Mouse (Mus musculus) CH12.LX (cell line): ENCODE results near the gene Smox. TPM values are rescaled to one million over a fixed set of nuclear protein-coding genes. Genes with fewer than 3 reads are reported as not detected.

Experiments
- DNase-seq: peaks from one replicate; pipeline ENCODE4 v3.0.0-alpha.2; 2013; ENCODE audit errors: extremely low read depth
- H3K27ac ChIP-seq: 2 replicates; pipeline ENCODE4 v1.5.1; 2012; ENCODE audit warnings: low read depth, mild to moderate bottlenecking, control low read depth, moderate library complexity; ENCODE audit not compliant: insufficient read depth
- H3K27me3 ChIP-seq: replicated peaks from 2 replicates; pipeline ENCODE3; 2012; ENCODE audit warnings: inconsistent platforms
- H3K36me3 ChIP-seq, 2 experiments: replicated peaks in 1 of 2; 2 replicates each; pipeline versions ENCODE3 to v1.6.1; 2012; ENCODE audit warnings: inconsistent platforms in 1 of 2, low read length in 1 of 2, mild to moderate bottlenecking in 1 of 2, mixed read lengths in 1 of 2, moderate library complexity in 1 of 2; ENCODE audit not compliant: control insufficient read depth in 1 of 2, insufficient read depth in 1 of 2
- H3K4me1 ChIP-seq, 2 experiments: 2 replicates each; pipeline ENCODE4 v1.6.1; 2012; ENCODE audit warnings: inconsistent platforms in 1 of 2, moderate library complexity in 1 of 2; ENCODE audit not compliant: insufficient read depth in 2 of 2, control insufficient read depth in 1 of 2
- H3K4me2 ChIP-seq: 2 replicates; pipeline ENCODE4 v1.6.1; 2012; ENCODE audit warnings: low read depth, mild to moderate bottlenecking, control low read depth; ENCODE audit not compliant: poor library complexity, insufficient read depth, severe bottlenecking
- H3K4me3 ChIP-seq, 3 experiments: fragments of 150-350 bp in 1 of 3; sonication (generic) in 1 of 3; replicated peaks in 1 of 3; 2 replicates each; pipeline versions ENCODE3 to v1.5.1; 2011 to 2012; ENCODE audit warnings: low read depth in 2 of 3, low read length in 2 of 3, mild to moderate bottlenecking in 2 of 3, moderate library complexity in 2 of 3, control low read depth in 1 of 3, improper control_type of control experiment in 1 of 3, inconsistent platforms in 1 of 3, mixed read lengths in 1 of 3; ENCODE audit not compliant: poor library complexity in 1 of 3
- H3K79me2 ChIP-seq: replicated peaks from 2 replicates; pipeline ENCODE4 v1.6.1; 2012; ENCODE audit warnings: mild to moderate bottlenecking, moderate library complexity; ENCODE audit not compliant: control insufficient read depth, poor library complexity, insufficient read depth, severe bottlenecking; ENCODE audit errors: extremely low read depth
- H3K9ac ChIP-seq: 2 replicates; pipeline ENCODE4 v1.6.1; 2012; ENCODE audit warnings: low read depth, mild to moderate bottlenecking, control low read depth, moderate library complexity; ENCODE audit not compliant: insufficient read depth
- H3K9me3 ChIP-seq: replicated peaks from 2 replicates; pipeline ENCODE3; 2012; ENCODE audit warnings: low read length, inconsistent platforms, mixed read lengths
- CTCF ChIP-seq, 2 experiments: IDR thresholded peaks in 1 of 2; conservative IDR thresholded peaks in 1 of 2; 2 replicates each; pipeline ENCODE4 v1.5.1; 2011 to 2012; ENCODE audit warnings: low read depth in 2 of 2, low read length in 2 of 2, improper control_type of control experiment in 1 of 2, inconsistent platforms in 1 of 2, mild to moderate bottlenecking in 1 of 2, moderate library complexity in 1 of 2
- E2F4 ChIP-seq: IDR thresholded peaks from 2 replicates; pipeline ENCODE4 v1.6.1; 2011; ENCODE audit warnings: low read depth, low read length, improper control_type of control experiment; ENCODE audit not compliant: insufficient replicate concordance
- ELF1 ChIP-seq: IDR thresholded peaks from 2 replicates; pipeline ENCODE4 v1.6.1; 2014; ENCODE audit warnings: low read depth, mild to moderate bottlenecking, inconsistent platforms, low read length, improper control_type of control experiment
- EP300 ChIP-seq: IDR thresholded peaks from 2 replicates; pipeline ENCODE4 v1.6.1; 2011; ENCODE audit warnings: low read length, improper control_type of control experiment
- GABPA ChIP-seq: IDR thresholded peaks from 2 replicates; pipeline ENCODE4 v1.6.1; 2012; ENCODE audit warnings: low read depth, low read length, improper control_type of control experiment, inconsistent platforms; ENCODE audit not compliant: insufficient replicate concordance
- HCFC1 ChIP-seq: IDR thresholded peaks from 2 replicates; pipeline ENCODE4 v1.6.1; 2012; ENCODE audit warnings: low read depth, mild to moderate bottlenecking, inconsistent platforms, low read length, improper control_type of control experiment
- IRF4 ChIP-seq: IDR thresholded peaks from 2 replicates; pipeline ENCODE4 v1.6.1; 2014; ENCODE audit warnings: low read depth, mild to moderate bottlenecking, inconsistent platforms, low read length, improper control_type of control experiment
- JUND ChIP-seq: conservative IDR thresholded peaks from 2 replicates; pipeline ENCODE4 v1.6.1; 2011; ENCODE audit warnings: low read depth, low read length, improper control_type of control experiment
- MAZ ChIP-seq: IDR thresholded peaks from 2 replicates; pipeline ENCODE4 v1.6.1; 2012; ENCODE audit warnings: low read depth, mild to moderate bottlenecking, inconsistent platforms, low read length, improper control_type of control experiment, moderate library complexity
- MEF2A ChIP-seq: IDR thresholded peaks from 2 replicates; pipeline ENCODE4 v1.6.1; 2014; ENCODE audit warnings: low read depth, mild to moderate bottlenecking, inconsistent platforms, low read length, improper control_type of control experiment, borderline replicate concordance
- MXI1 ChIP-seq: IDR thresholded peaks from 2 replicates; pipeline ENCODE4 v1.6.1; 2011; ENCODE audit warnings: mild to moderate bottlenecking, low read depth, low read length, improper control_type of control experiment
- NELFE ChIP-seq: IDR thresholded peaks from 2 replicates; pipeline ENCODE4 v1.6.1; 2011; ENCODE audit warnings: low read depth, low read length, improper control_type of control experiment
- NRF1 ChIP-seq: IDR thresholded peaks from 2 replicates; pipeline ENCODE4 v1.6.1; 2014; ENCODE audit warnings: low read depth, mild to moderate bottlenecking, inconsistent platforms, low read length, improper control_type of control experiment, moderate library complexity
- RCOR1 ChIP-seq: conservative IDR thresholded peaks from 2 replicates; pipeline ENCODE4 v1.6.1; 2012; ENCODE audit warnings: low read depth, mild to moderate bottlenecking, inconsistent platforms, low read length, improper control_type of control experiment
- SMC3 ChIP-seq: IDR thresholded peaks from 2 replicates; pipeline ENCODE4 v1.6.1; 2011; ENCODE audit warnings: low read depth, low read length, improper control_type of control experiment
- TBP ChIP-seq: conservative IDR thresholded peaks from 2 replicates; pipeline ENCODE4 v1.6.1; 2011; ENCODE audit warnings: low read depth, low read length, improper control_type of control experiment
- UBTF ChIP-seq: IDR thresholded peaks from 2 replicates; pipeline ENCODE4 v1.6.1; 2012; ENCODE audit warnings: low read depth, mild to moderate bottlenecking, inconsistent platforms, low read length, improper control_type of control experiment, moderate library complexity
- USF1 ChIP-seq: IDR thresholded peaks from 2 replicates; pipeline ENCODE4 v1.6.1; 2014; ENCODE audit warnings: low read depth, mild to moderate bottlenecking, inconsistent platforms, low read length, improper control_type of control experiment
- ZC3H11A ChIP-seq: IDR thresholded peaks from 2 replicates; pipeline ENCODE4 v1.6.1; 2012; ENCODE audit warnings: low read depth, mild to moderate bottlenecking, inconsistent platforms, low read length, improper control_type of control experiment
- dilution Hi-C: fragments of 300-500 bp; cut with MboI; formaldehyde crosslinking; loops from 2 replicates; pipeline ENCODE4 v1.14.3; 2020; ENCODE audit warnings: low sequenced_read_pairs; ENCODE audit not compliant: extremely low pct_unique_long_range_greater_than_20kb, extremely low pct_ligation_motif_present
- in situ Hi-C: fragments of 300-500 bp; cut with MboI; formaldehyde crosslinking; loops from 3 replicates; pipeline ENCODE4 v1.14.3; 2019; ENCODE audit warnings: low sequenced_read_pairs, low pct_ligation_motif_present, low pct_unique_long_range_greater_than_20kb, mixed read lengths
- polyA plus RNA-seq: library from polyadenylated mRNA; unstranded; fragments of >175 nt; gene quantifications from 2 replicates; pipeline ENCODE4 v1.2.1, GENCODE M21; 2012; ENCODE audit warnings: low read depth; ENCODE audit not compliant: insufficient read length
- total RNA-seq, 2 experiments: library from RNA; depleted of rRNA; stranded (reverse); fragments of 300-350 nt in 1 of 2; fragments of >200 nt in 1 of 2; gene quantifications; 2 replicates each; pipeline ENCODE4 v1.2.3; 2012 to 2014

Gene Smox
- total and polyA plus RNA-seq, 3 experiments = 3.3 to 7.6 (median 4.4) TPM

- Histone ChIP-seq H3K9me3 (no peaks in the 10 kb centered on the region), H3K27me3 (peaks cover 9% of the 10 kb centered on the region), H3K9ac (no peak overlapping the region), H3K4me3 (no peak overlapping the region), H3K27ac (no peak overlapping the region), H3K36me3 (no peaks in the 10 kb centered on the region), H3K4me1 (peaks cover 0 to 14% of the 10 kb centered on the region in 2 experiments; a peak in 2 of 4 replicates), H3K4me2 (no peak overlapping the region), H3K79me2 (no peaks in the 10 kb centered on the region)
- no peak for TF ChIP-seq NELFE
- TF ChIP-seq E2F4 = no peak
- TF ChIP-seq TBP = no peak
- TF ChIP-seq ELF1 = no peak
- TF ChIP-seq UBTF = no peak
- no peak for TF ChIP-seq GABPA
- no peak for TF ChIP-seq HCFC1
- no peak for TF ChIP-seq USF1
- no peak for TF ChIP-seq IRF4
- TF ChIP-seq ZC3H11A = no peak
- TF ChIP-seq JUND = no peak
- TF ChIP-seq RCOR1 = no peak
- no peak for TF ChIP-seq MXI1
- DNase-seq = no peak
- dilution Hi-C loops (no loop called here), in situ Hi-C loops (loop anchor here (25.0 kb wide), 1 partner anchor 406 kb away; no protein-coding TSS in a partner anchor)
These were observed 40.0 kb downstream of the Smox start for GRCm38 (mm10) chr2:131531271-131531670.

GRCm38 (mm10) chr2:131535168-131535567, 43.9 kb downstream of the Smox start:
- no peaks in the 10 kb centered on the region for H3K36me3 ChIP-seq
- H3K9me3 ChIP-seq = no peaks in the 10 kb centered on the region
- dilution Hi-C loops = no loop called here
- no peak overlapping the region for H3K4me2 ChIP-seq
- no peak overlapping the region for H3K4me3 ChIP-seq
- peaks cover 7% of the 10 kb centered on the region for H3K27me3 ChIP-seq
- no peak for TF ChIP-seq MAZ
- TF ChIP-seq NELFE = no peak
- no peak for TF ChIP-seq EP300
- TF ChIP-seq MEF2A = no peak
- no peak for TF ChIP-seq ELF1
- no peak for TF ChIP-seq JUND
- TF ChIP-seq CTCF (conservative IDR thresholded peaks at IDR 0.05 in 1 of 2, IDR thresholded peaks at IDR 0.05 in 1 of 2; ENCODE audit: low read depth in 2 of 2, low read length in 2 of 2) = no peak
- no peak for TF ChIP-seq GABPA
- no peak for TF ChIP-seq SMC3
- no peak for TF ChIP-seq NRF1
- no peak for TF ChIP-seq USF1
- TF ChIP-seq IRF4 = no peak
- TF ChIP-seq, all 38 proteins: peak for 0
- H3K79me2 ChIP-seq = no peaks in the 10 kb centered on the region
- H3K4me1 ChIP-seq = peaks cover 2 to 13% of the 10 kb centered on the region in 2 experiments; a peak in 3 of 4 replicates
- H3K9ac ChIP-seq = no peak overlapping the region
- in situ Hi-C loops = loop anchor here (25.0 kb wide), 1 partner anchor 402 kb away; no protein-coding TSS in a partner anchor
- no peak for DNase-seq
- no peak overlapping the region for H3K27ac ChIP-seq
